Mouse (Mus musculus) kidney, postnatal 14 days (tissue): ENCODE results near the gene Lysmd2.
"Not testable (repeated sequence)": the region's sequence is repeated elsewhere in the genome, so short reads cannot be mapped to it uniquely, and the experiment has no call there.

Experiments used
- DNase-seq: peaks from one replicate; pipeline ENCODE4 v3.0.0; 2022; ENCODE audit warnings: mixed read lengths

The Lysmd2 gene

DNA sequence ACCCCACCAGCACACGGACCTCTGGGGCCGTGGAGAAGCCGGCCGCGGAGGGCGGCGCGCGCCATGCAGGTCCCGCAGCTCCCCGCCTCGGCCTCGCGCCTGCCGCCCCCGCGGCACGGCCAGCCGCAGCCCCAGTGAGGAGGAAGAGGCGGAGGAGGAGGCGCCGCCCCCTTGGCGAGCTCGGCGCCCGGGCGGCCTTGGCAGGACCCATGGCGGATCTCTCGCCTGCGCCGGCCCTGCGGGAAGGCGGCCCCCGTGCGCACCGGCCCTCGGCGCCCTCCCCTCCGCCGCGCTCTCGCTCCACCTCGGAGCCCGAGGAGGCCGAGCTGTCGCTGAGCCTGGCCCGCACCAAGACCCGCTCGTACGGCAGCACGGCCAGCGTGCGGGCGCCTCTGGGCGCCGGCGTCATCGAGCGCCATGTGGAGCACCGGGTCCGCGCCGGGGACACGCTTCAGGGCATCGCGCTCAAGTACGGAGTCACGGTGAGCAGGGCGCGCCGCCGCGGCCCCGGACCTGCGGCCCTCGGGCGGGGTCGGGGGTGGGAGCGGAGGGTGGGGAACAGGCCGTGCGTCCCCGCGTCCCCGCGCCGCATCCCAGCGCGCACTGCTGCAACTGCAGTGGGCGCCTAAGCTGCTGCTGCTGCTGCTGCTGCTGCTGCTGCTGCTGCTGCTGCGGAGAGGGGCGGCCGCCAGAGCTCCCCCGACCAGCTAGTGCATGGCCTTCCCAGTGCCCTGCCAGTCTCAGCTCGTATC, at the start of gene Lysmd2:
Gene Lysmd2, plus strand, starts transcription at position 186 of the 752 bp plus-strand sequence.
- DNase-seq = peak; percentile 76

- no peak for DNase-seq
These were observed 46.2 kb upstream of the Lysmd2 start for GRCm38 (mm10) chr9:75579321-75579720.

GRCm38 (mm10) chr9:75581694-75582350, 43.7 kb upstream of the Lysmd2 start:
- peak; percentile 56 for DNase-seq

- no peak for DNase-seq
These were observed 35.4 kb upstream of the Lysmd2 start for GRCm38 (mm10) chr9:75589850-75590790.

DNA sequence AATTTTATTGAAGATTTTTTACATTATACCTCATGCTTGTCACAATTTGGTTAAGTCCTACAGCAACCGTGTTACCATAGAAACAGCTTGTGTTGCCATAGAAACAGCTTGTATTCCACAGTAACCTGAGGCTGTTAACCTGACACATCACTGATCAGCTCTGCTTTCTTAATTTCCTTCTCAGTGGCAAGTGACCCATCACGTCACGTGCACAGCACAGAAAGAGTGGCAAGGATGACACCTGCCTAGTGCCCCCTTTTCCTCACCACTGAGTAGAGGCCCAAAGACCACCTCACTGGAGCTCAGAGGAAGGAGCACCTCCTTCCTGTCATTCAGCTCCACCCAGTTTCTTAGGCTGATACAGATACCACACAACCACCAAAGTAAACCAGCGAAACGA, 32.1 kb upstream of the Lysmd2 start:
- no peak for DNase-seq

- DNase-seq = no peak
These were observed 28.5 kb upstream of the Lysmd2 start for GRCm38 (mm10) chr9:75597036-75597435.

- no peak for DNase-seq
These were observed 27.9 kb upstream of the Lysmd2 start for GRCm38 (mm10) chr9:75597596-75597995.

- DNase-seq = peak; percentile 12
These were observed 26.2 kb upstream of the Lysmd2 start for GRCm38 (mm10) chr9:75599191-75599841.

GRCm38 (mm10) chr9:75600166-75600934, 25.2 kb upstream of the Lysmd2 start:
- DNase-seq = no peak

DNA sequence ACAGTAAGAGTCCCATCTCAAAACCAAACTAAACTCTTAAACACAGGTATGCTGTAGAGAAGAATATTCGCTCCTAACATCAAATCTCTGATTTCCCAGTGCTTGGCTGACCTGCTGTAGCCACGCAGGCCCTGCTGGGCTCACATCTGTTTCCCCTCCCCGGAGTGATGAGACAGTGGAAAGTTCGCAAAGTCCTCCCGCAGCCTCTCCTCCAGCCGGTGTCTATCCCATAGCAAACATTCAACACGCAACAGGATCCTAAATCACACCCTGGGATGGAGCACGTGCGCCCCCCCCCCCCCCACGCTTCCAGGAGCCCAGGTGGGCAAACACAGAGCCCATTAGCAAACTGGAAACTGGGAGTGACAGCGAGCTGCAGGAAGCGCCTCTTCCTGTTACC, 24.0 kb upstream of the Lysmd2 start:
- DNase-seq = no peak

GRCm38 (mm10) chr9:75607496-75607895, 18.0 kb upstream of the Lysmd2 start:
- no peak for DNase-seq

GRCm38 (mm10) chr9:75609505-75609904, 16.0 kb upstream of the Lysmd2 start:
- no peak for DNase-seq

DNA sequence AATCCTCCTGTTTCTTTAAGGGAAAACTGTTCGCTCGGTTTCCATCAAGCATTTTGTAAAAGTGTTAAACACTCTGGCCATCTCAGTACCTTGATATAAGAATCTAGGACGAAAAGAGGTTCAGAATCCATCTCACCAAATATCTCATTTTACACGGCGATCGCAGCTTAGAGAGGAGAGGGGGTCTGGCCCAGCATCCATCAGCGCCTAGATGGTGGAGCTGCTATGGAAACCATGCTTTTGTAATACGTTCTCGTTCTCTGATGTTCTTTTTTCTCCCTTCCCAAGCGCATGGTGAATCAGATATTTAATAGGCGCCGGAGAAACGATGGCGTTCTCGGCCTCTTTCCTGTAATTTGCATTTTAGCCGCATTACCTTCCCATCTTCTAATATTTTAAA, 15.6 kb upstream of the Lysmd2 start:
- no peak for DNase-seq

GRCm38 (mm10) chr9:75610571-75611493, 14.7 kb upstream of the Lysmd2 start, which contains the start of gene Tmod2:
Gene Tmod2 (minus strand): TSS chr9:75611325.
- peak; percentile 37 for DNase-seq

DNA sequence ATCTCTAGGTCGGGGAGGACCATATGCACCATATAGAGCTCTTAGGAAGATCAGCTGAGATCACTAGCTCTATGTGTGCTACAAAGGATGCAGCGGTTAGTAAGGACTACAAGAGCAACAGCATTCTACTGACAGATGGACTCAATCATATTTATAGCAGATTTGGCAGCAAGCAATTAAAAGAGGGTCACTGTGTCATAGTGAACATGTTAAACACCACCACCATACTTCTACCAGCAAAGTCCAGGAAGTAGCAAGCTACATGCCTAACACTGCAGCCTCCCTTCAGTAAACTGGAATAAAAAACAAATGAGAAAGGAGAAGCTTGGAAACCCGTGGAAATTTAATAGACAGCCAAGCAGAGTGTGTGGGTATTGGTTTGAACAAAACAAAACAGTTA, 9.0 kb upstream of the Lysmd2 start:
- DNase-seq = peak; percentile 9

DNA sequence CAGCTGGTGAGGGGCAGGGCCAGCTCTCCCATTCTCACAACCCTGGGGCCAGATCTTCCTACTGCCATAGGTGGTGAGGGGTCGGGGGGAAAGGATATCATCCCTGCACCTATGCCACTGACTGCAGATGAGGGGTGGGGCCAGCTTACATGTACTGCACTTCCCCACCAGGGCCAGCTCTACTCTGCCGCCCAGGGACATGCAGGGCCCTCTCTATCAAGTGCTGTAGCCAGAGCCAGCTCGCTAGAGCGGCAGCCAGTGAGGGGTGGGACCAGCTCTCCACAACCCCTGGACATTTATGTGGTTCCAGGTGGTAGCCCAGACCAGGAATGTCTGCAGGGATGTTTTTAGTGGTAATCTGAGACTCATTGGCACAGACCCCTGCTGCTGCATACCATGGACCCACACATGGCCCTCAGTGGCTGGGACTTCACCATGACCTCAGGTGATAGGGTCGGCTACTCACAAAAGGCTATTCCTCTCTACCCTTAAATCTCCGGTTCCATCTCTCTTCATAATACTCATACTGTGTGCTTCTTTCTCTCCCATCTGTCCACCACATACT, 6.6 kb upstream of the Lysmd2 start:
- DNase-seq = no peak

DNA sequence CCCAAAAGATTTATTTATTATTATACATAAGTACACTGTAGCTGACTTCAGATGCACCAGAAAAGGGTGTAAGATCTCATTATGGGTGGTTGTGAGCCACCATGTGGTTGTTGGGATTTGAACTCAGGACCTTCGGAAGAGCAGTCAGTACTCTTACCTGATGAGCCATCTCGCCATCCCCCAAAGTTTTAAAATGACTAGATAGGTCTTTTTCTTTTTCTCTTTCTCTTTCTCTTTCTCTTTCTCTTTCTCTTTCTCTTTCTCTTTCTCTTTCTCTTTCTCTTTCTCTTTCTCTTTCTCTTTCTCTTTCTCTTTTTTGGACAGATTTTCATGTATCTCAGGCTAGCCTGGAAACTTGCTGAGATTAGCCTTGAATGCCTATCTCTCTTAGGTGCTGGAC, 5.8 kb upstream of the Lysmd2 start:
- DNase-seq = not testable (repeated sequence)

GRCm38 (mm10) chr9:75621428-75621827, 4.1 kb upstream of the Lysmd2 start:
- no peak for DNase-seq

DNA sequence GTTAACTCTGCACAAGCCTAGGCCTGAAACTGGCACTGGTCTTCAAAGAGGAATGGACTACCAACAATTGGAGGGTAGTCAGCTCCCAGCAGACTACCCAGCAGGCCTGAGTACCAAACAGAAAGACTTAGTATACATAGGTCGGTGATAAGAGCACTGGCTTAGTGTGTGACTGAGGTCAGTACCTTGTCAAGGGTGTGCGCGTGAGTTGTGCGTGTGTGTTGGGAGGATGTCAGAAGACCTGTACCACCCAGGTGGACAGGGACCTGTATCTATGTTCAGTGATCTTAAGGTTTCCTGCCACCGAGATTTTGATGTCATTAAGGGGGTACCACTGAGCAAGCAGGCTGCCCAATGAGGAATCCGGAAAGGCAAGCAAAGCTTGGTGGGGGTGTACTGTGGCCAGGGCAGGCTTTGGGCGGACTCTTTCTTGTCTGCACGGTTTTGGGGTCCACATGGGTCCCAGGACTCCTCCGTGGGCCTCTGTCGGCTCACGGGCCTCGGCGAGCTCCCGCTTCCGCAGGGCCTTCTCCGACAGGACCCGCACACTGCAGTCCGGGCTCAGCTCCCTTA, 472 bp upstream of the Lysmd2 start:
- no peak for DNase-seq

DNA sequence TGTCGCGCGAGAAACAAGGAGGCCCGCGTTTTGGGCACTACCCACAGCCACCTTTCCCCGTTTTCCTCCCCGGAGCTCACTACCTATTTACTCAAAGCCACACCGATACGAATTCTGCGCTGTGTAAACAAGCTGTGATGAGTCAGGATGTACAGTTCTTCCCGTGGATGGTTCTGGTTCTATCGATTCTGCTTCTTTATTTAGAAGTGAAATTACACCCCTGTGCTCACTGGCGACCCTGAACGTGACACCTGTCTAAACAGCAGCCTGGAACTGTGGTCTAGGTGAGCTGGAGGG, 715 bp downstream of the Lysmd2 start:
- DNase-seq = no peak
